Mouse (Mus musculus) A20 (cell line): ENCODE results near the gene Mettl27.
"Not testable (repeated sequence)": the region's sequence is repeated elsewhere in the genome, so short reads cannot be mapped to it uniquely, and the experiment has no call there.

Experiments used
- DNase-seq: peaks from one replicate; pipeline ENCODE4 v3.0.0-alpha.2; 2011; ENCODE audit warnings: low read depth, low spot score

Gene Mettl27

GRCm38 (mm10) chr5:134951053-134951884, 19.1 kb downstream of the Mettl27 start:
- no peak for DNase-seq

GRCm38 (mm10) chr5:134955491-134955890, 23.3 kb downstream of the Mettl27 start:
- DNase-seq: no peak

- no peak for DNase-seq
These were observed 26.9 kb downstream of the Mettl27 start for GRCm38 (mm10) chr5:134959114-134959513.

- DNase-seq: no peak
These were observed 28.3 kb downstream of the Mettl27 start for GRCm38 (mm10) chr5:134960430-134960829.

GRCm38 (mm10) chr5:134961519-134961918, 29.4 kb downstream of the Mettl27 start:
- DNase-seq: no peak

- no peak for DNase-seq
These were observed 31.4 kb downstream of the Mettl27 start for GRCm38 (mm10) chr5:134963546-134963945.

GRCm38 (mm10) chr5:134964655-134965054, 32.5 kb downstream of the Mettl27 start:
- not testable (repeated sequence) for DNase-seq

GRCm38 (mm10) chr5:134965473-134965851, 33.3 kb downstream of the Mettl27 start:
- DNase-seq: peak; percentile 78

GRCm38 (mm10) chr5:134965852-134966821, 34.0 kb downstream of the Mettl27 start:
- DNase-seq: peak; percentile 86

- no peak for DNase-seq
These were observed 35.2 kb downstream of the Mettl27 start for GRCm38 (mm10) chr5:134967164-134967944.

- no peak for DNase-seq
These were observed 38.5 kb downstream of the Mettl27 start for GRCm38 (mm10) chr5:134970671-134971070.

- no peak for DNase-seq
These were observed 40.9 kb downstream of the Mettl27 start for GRCm38 (mm10) chr5:134973081-134973480.

- no peak for DNase-seq
These were observed 41.4 kb downstream of the Mettl27 start for GRCm38 (mm10) chr5:134973526-134973925.

GRCm38 (mm10) chr5:134974294-134974693, 42.1 kb downstream of the Mettl27 start:
- no peak for DNase-seq

GRCm38 (mm10) chr5:134974921-134975320, 42.8 kb downstream of the Mettl27 start:
- DNase-seq: no peak

GRCm38 (mm10) chr5:134976164-134976563, 44.0 kb downstream of the Mettl27 start:
- DNase-seq: no peak

- no peak for DNase-seq
These were observed 44.5 kb downstream of the Mettl27 start for GRCm38 (mm10) chr5:134976577-134977250.

- no peak for DNase-seq
These were observed 45.7 kb downstream of the Mettl27 start for GRCm38 (mm10) chr5:134977837-134978236.

- DNase-seq: no peak
These were observed 49.0 kb downstream of the Mettl27 start for GRCm38 (mm10) chr5:134981149-134981548.

GRCm38 (mm10) chr5:134983111-134983510, 50.9 kb downstream of the Mettl27 start:
- no peak for DNase-seq

GRCm38 (mm10) chr5:134983771-134984170, 51.6 kb downstream of the Mettl27 start:
- DNase-seq: no peak
